Mouse (Mus musculus): ENCODE data around the gene Tex38. TPM values are rescaled to one million over a fixed set of nuclear protein-coding genes. Genes with fewer than 3 reads are reported as not detected.

Gene Tex38
- total RNA-seq, 1 experiment from 2014 or later: 0.70 TPM

DNA sequence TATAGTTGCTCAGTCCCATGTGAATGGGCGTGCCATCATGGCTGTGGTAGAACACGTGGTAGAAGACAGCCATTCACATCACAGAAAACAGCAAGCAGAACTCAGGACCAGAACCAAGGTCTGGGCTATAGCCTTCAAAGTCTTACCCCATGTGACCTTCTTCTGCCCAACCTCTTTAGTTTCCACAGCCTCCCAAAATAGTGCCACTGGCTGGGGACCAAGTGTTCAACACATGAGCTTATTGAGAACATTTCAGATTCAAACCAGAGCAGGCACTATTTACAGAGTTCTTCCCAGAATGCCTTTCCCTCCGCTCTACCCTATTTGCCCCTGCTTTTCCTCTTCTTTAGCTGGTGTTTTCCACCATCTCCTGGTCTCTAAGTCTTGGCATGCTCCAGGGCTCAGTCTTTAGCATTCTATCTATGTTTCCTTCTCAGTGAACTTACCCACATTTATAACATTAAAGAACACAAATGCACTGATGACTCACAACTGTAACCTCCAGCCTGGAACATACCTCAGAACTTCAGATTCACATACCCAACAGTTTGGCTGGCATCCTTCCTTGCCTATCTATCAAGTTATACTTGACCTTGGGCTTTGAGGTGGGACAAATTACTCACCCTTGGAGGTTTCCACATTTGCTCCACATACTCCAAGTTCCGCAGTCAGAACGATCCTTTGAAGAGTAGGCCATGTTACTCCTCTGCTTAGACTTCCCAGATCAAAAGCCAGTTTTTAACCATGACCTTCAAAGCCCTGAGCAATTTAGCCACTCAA, 1.4 kb upstream of the Tex38 start:
- no peak for ATAC-seq (ENCODE audit: extremely low read depth, insufficient number of reproducible peaks, low FRiP score, poor library complexity, severe bottlenecking)

DNA sequence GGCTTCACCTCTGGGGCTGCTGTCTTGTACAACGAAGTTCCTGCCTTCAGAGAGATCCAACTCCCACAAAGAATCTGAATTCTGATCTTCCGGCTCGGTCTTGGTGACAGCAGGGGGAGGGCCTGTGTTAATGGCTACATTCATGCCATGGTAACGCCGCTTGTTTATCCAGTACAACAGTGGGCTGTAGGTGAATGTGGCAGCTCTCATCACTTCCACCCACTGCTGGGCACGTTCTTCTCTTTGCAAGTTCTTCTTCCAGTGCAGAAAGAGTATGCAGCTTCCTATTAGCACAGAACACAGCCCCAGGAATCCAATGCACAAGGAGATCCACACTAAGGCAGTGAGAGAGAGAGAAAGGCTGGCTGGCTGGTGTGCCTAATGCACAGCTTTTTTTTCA, 549 bp downstream of the Tex38 start:
- ATAC-seq (ENCODE audit: extremely low read depth, insufficient number of reproducible peaks, low FRiP score, poor library complexity, severe bottlenecking): no peak

DNA sequence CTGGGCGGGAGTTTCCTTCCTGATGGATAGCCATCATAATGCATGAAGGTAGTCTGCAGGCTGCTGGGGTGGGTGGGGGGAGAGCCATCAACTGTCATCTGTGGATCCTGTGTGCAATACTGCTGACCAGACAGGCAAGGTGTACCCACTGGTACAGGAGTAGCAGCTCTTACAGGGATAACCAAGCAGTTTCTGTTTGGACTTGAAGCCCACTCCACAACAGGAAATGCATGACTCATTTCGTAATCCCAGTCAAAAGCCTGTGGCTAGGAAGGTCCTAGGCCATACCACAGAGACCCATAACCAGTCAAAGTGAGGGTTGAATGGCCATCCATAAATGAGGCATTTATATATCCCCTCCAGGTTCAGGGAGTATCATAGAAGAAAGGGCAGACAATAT, 3.2 kb downstream of the Tex38 start:
- no peak for ATAC-seq (ENCODE audit: extremely low read depth, insufficient number of reproducible peaks, low FRiP score, poor library complexity, severe bottlenecking)

DNA sequence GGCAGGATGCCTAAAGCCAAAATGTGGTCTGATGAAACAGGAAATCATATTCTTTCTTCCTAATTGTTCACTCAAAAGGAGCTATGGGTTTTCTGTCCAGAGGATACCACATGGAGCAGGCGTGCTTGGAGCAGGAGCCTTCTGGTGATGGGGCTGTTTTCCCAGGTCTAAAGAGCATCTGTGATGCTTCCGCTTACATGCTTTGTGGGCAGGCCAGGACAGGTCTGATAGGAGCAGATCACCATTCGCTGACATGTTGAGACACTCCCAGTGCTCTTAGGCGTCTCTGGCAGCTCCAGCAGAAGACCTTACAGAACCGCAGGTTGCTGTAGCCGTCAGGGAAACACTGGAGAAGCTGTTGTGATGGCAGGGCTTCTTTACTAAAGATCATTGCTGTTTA, 5.8 kb downstream of the Tex38 start:
- no peak for ATAC-seq (ENCODE audit: extremely low read depth, insufficient number of reproducible peaks, low FRiP score, poor library complexity, severe bottlenecking)

DNA sequence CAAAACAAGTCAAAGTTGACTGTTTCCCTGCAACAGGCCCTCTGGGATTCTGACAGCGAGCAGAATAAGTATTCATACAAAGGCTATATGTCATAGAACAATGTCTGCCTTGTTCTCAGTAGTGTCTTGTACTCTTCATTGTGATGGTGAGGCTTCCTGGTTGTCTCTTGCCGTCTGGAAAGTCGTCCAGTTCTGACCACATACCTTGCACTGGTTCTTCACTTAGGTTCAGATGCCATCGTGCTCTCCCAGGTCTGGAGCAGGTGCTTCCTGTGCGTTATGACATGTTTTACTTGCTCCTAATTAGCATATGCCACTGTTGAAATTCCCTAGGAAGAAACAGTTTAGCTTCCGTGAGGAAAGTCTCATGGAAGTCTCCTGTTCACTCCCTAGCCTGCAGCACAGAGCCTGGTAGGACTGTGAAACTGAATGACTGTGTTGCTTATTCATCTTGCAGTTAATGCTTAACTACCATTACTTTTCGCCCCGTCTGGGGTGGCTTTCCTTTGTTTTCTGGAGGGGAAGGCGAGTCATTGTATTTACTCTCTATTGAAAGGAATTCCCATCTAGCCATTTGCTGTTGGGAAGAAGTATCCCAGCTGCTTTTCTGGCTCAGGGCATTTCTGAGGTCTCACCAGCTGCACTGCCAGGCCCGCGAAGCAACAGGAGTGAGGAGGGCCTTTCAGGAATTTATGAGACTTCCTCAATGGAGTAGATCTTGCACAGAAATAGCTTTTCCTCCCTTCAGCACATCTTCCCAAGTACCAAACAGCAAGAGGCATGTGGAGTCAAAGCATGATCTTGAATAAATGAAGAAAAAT, 13.0 kb downstream of the Tex38 start:
- no peak for ATAC-seq (ENCODE audit: extremely low read depth, insufficient number of reproducible peaks, low FRiP score, poor library complexity, severe bottlenecking)

DNA sequence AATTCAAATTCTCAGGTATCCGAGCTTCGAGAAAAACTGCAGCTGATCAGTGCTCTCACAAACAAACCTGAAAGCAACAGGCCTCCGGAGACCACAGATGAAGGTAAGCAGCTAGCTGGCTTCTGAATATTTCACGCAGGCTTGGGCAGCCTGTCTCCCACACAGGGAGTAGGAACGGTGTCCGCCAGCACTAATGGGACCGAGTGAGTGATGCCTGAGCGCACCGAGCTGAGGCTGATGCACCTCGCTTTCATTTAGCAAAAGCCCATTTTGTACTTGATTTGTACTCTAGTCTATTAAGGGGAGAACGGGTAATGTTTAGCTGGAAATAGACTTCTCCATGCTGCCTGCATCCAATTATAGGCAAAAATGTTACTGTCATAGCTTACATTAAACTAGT, 16.2 kb downstream of the Tex38 start:
- ATAC-seq (ENCODE audit: extremely low read depth, insufficient number of reproducible peaks, low FRiP score, poor library complexity, severe bottlenecking): no peak

DNA sequence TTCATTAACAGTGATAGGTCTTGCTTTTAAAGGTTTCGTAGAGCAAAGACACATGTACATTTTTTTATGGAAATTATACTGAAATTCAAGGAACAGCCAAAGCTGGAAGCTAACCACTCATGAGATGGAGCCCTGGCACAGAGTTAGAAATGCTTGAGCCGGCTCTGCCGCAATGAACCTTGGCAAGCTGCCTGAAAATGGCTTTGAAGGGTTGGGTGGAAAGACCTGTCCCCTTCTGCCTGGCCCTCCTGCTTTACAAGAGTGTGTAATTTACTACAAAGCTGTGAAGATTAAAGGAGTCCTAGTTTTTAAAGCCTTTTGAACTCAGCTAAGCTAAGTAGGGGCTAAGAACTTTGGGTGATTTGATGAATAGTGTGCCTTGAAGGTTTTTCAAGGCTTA, 19.6 kb downstream of the Tex38 start:
- ATAC-seq (ENCODE audit: extremely low read depth, insufficient number of reproducible peaks, low FRiP score, poor library complexity, severe bottlenecking): no peak

DNA sequence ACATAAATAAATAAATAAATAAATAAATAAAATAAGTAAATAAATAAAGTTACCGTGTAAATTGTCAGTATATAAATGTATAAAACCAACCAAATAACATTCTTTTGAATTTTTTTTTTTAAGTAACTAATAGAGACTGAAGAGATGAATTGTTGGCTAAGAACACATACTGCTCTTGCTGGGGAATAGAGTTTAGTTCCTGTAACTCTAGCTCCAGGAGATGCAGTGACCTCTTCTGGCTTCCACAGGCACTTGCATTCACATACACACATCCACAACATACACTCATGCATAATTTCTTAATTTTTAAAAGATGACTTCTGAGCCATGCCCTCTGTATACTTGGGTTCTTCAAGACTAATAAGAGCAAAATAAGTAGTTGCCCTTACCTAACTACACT, 26.0 kb downstream of the Tex38 start:
- ATAC-seq (ENCODE audit: extremely low read depth, insufficient number of reproducible peaks, low FRiP score, poor library complexity, severe bottlenecking): no peak

DNA sequence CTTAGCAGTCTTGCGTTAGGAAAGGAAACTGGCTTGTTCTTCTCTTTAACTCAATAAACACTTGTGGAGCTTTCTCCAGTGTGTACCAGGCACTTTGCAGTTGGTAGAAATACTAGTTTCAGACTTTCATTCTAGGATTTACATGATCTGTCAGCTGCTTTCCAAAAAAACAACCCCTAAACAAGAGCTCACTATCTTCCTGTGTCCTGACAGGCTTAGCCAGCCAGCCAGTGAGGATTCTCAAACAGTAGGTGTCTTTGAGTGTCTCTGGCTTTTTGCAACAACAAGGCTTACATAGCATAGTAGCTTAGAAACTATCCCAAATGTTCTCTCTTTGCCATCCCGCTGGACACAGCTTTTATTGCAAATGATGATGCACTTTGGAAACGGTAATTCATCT, 26.7 kb downstream of the Tex38 start:
- no peak for ATAC-seq (ENCODE audit: extremely low read depth, insufficient number of reproducible peaks, low FRiP score, poor library complexity, severe bottlenecking)

DNA sequence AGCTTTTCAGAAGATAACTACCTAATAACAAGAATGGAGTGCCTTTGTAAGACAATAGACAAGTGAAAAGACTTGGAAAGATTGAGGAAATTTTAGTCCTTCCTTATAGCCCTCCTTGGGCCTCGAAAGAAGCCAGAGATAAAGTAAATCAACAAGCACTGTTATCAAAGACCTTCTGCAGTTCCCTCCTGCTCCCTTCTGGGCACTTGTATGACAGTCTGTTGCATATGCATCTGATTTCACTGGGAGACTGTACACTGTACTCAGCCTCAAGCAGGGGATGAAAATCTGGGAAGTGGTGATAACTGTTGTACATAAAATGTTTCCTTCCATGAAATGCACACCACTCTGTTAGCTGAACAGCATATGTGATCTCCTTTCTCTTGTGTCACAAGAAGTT, 31.5 kb downstream of the Tex38 start:
- no peak for ATAC-seq (ENCODE audit: extremely low read depth, insufficient number of reproducible peaks, low FRiP score, poor library complexity, severe bottlenecking)

DNA sequence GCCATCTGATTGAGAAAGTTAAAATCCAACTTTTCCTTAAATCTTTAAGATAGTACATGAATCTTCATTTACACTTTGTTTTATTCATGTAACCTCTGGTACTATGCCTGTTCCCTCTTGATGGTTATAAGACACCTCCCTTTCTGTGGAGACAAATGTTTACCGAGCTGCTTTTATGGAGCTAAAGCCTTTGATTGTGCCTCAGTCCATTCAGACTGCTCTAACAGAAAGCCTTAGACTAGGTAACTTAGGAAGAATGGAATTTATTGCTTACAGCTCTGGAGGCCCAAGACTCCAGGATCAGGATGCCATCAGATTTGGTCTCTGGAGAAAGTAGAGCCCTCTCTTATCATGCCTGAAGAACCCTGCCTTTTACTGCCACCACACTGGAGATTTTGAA, 32.6 kb downstream of the Tex38 start:
- ATAC-seq (ENCODE audit: extremely low read depth, insufficient number of reproducible peaks, low FRiP score, poor library complexity, severe bottlenecking): no peak

DNA sequence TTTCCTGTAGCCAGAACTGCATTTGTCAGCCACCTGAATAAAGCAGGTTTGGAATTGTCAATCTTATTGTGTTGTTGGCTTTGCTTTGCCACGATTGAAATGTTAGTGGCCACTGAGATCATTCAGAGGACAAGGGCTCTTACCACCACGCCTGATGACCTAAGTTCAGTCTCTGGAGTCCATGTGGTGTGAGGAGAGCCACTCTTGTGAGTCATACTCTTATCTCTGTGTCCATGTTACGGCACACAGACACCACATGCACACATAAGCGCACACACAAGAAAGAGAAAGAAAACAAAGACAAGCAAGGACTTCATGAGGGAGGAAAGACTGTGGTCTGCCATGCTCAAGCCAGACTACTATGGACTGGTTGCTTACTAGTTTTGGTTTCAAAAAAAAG, 37.7 kb downstream of the Tex38 start:
- no peak for ATAC-seq (ENCODE audit: extremely low read depth, insufficient number of reproducible peaks, low FRiP score, poor library complexity, severe bottlenecking)

DNA sequence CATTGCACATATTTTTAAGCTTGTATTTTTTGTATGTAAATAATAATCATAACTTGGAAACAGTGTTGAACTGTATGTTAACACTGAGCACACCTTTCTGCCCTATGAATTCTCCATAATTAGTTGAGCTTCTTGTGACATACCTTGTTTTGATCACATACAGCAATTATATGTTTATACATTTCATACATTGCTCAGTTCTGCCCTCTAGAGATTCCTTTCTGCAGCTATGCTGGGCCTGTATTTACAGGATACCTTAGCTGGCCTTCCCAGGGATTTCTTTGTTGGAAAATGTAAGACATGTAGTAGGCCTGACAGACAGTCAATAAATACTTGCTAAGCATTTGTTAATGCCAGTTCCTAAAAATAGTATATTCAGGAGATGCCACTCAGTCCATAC, 38.2 kb downstream of the Tex38 start:
- no peak for ATAC-seq (ENCODE audit: extremely low read depth, insufficient number of reproducible peaks, low FRiP score, poor library complexity, severe bottlenecking)

DNA sequence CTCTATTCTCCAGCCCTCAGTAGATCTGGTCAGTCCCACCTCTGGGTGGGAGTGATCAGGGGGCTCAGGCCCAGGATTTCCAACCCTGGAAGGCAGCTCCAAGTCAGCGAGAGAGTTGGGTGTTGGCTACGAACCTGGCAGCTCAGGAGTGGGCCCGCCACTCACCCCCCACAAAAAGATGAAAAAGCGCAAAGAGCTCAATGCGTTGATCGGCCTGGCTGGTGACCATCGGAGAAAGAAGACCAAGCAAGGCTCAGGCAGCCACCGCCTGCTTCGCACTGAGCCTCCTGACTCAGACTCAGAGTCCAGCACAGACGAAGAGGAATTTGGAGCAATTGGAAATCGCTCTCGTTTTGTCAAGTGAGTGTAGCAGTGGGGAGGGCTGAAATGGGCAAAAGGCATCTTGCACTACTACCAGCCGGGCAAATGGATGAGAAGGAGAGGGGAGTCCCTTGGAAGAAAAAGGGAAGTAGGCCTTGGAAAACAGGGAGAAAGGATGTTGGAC, 42.3 kb downstream of the Tex38 start:
- no peak for ATAC-seq (ENCODE audit: extremely low read depth, insufficient number of reproducible peaks, low FRiP score, poor library complexity, severe bottlenecking)

DNA sequence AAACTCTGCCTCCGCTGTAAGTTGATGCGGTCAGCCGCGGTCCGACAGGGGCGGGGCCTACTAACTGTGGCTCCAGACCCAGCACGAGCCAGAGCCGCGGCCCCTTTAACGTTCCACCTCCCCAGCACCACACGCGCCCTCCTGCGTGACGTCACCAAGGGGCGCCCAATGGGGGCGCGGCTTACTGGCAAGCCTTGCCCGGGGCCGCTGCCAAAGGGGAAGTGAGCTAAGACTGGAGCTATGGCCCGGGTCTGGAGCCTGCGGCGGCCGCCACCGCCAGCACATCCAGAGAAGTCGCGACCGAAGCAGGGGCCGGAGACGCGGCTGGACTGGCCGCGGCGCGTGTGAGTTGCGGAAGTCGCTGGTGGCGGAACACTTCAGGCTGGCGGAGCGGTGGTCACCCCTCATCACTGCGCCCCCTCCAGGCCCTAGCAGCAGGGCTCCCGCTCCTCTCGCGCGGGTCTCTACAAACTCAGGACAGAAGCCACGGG, 43.2 kb downstream of the Tex38 start, which contains the start of gene Efcab14:
TSS of gene Efcab14 (plus strand) at position 194 of the 491 bp plus-strand sequence.
- peak; percentile 91 for ATAC-seq (ENCODE audit: extremely low read depth, insufficient number of reproducible peaks, low FRiP score, poor library complexity, severe bottlenecking)

DNA sequence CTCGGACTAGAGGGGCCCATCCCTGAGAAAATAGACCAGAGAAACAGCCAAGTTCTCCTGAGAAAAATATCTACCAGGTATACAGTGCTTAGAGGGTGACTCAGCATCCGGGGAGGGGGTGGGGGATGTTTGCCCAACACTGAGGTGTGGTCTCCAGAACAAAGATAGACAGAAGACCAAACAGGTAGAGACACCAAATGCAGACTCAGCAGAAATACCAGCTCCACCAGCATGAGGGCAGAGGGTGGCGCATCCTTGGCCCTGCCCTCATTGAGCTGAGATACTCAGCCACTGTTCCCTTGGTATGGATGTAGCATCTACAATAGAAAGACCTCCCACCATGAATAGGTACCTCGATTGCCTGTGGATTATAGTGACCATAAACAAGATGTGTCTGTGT, 46.0 kb downstream of the Tex38 start:
- ATAC-seq (ENCODE audit: extremely low read depth, insufficient number of reproducible peaks, low FRiP score, poor library complexity, severe bottlenecking): no peak

DNA sequence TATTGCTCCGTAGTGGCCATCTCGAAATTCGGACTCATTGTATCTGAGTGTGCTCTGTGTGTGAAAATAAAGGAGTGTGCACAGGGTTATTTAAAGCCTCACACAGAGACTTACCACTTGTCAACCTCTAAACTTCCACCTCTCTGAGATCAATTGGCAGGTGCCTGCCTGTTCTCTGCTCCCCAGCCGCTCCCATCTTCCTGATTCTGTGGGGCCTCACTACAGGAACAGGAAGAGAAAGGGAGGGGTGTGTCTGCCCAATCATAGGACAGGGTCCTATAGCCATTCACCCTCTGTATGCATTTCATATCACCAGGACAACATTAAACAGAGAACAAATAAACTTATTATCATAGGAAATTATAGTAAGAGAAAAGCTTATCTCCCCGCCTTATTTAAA, 47.1 kb downstream of the Tex38 start:
- ATAC-seq (ENCODE audit: extremely low read depth, insufficient number of reproducible peaks, low FRiP score, poor library complexity, severe bottlenecking): no peak

DNA sequence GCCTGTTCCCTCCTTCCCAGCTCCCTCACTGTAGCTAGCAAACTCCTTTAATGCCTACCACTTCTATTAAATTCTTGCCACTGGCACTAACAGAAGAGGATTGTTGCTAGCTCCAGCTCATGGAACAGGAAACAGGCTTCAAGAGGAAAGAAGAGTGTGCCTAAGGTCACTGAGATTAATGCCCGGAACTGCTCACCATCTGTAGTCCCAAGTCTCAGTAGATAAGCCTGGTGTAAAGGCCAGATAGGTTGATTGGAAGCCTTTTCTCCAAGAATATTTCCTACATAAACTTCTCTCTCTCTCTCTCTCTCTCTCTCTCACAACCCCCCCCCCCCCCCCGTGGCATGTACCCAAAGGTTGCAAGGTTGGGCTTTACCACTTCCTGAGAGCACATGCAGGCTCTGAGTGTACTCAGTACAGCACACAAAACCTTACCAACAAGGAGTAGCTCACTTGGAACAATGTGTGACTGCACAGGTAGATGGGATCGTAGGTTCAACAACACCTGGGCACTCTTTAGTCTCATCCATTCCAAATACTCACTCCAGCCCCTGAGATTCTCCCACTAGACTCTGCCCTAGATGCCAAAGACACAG, 48.5 kb downstream of the Tex38 start:
- no peak for ATAC-seq (ENCODE audit: extremely low read depth, insufficient number of reproducible peaks, low FRiP score, poor library complexity, severe bottlenecking)

DNA sequence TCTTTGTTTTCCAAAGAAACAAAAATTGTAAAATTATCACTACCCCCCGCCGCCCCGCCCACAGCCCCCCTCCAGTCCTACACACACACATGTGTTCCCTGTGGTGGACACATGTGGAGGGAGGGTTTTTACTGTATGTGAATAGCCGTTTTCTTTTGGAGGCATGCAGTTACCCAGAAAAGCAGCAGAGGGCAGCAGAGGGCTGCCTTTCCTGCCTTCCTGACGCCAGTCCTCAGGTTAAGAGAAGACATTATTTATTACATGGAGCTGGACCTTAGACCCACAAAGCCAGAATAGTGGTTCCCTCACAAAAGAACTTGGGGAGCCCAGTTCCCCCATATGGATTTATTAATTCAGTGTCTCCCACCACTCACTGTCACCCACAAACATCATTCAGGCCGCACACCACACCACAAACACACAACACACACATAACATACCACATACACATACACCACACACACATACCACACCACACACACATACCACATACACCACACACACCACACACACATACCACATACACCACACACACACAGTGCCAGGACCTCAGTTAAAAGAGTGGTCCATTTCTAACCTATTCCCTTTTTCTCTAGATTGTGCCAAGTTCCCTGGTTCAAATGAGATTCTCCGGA, 49.1 kb downstream of the Tex38 start:
- ATAC-seq (ENCODE audit: extremely low read depth, insufficient number of reproducible peaks, low FRiP score, poor library complexity, severe bottlenecking): peak; percentile 88

All from neutrophil, adult 5-6 weeks (primary cell).